Mouse (Mus musculus) hematopoietic stem cell, adult 5-6 weeks (primary cell): ENCODE data around the gene Fcmr. TPM values are rescaled to one million over a fixed set of nuclear protein-coding genes. Genes with fewer than 3 reads are reported as not detected.

Source experiments
- ATAC-seq, 2 experiments: fragments of 125-278 bp in 1 of 2; replicated peaks in 1 of 2; 2 replicates each; pipeline ENCODE4 v1.8.0; 2016 to 2017; ENCODE audit warnings: inconsistent platforms in 2 of 2, mild to moderate bottlenecking in 2 of 2, moderate number of reproducible peaks in 2 of 2, low read depth in 1 of 2, moderate TSS enrichment in 1 of 2; ENCODE audit not compliant: low FRiP score in 2 of 2, poor library complexity in 2 of 2, severe bottlenecking in 2 of 2, insufficient read depth in 1 of 2, low TSS enrichment in 1 of 2
- total RNA-seq: library from RNA; stranded (forward); fragments of 172-1452, 232-1000 nt; gene quantifications from 2 replicates; pipeline ENCODE4 v1.2.3, GENCODE M21; 2017

Gene Fcmr
- total RNA-seq, 1 experiment from 2014 or later: not detected

DNA sequence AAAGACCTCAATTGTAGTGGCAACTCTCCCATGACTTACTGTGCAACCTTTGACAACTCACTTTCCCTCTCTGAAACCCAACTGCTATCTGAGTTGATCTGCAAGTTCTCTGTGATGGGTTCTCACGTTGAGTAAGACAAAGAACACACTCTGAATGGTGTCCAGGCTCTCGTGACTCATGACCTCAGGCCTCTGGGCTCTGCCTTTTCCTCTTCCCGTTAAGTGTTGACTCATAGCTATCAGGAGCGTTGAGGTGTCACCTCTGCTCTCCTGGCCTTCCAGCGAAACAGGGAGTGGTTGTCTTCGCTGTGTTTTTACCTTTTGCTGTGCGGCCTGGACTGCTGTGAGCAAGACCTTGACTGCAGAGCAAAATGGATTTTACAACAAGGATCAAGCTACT, 37.0 kb downstream of the Fcmr start:
- no peak for ATAC-seq

GRCm38 (mm10) chr1:130911401-130912010, 46.0 kb downstream of the Fcmr start, which contains the start of gene Il20:
Gene Il20, minus strand, starts transcription at chr1:130911451.
- no peak for ATAC-seq

DNA sequence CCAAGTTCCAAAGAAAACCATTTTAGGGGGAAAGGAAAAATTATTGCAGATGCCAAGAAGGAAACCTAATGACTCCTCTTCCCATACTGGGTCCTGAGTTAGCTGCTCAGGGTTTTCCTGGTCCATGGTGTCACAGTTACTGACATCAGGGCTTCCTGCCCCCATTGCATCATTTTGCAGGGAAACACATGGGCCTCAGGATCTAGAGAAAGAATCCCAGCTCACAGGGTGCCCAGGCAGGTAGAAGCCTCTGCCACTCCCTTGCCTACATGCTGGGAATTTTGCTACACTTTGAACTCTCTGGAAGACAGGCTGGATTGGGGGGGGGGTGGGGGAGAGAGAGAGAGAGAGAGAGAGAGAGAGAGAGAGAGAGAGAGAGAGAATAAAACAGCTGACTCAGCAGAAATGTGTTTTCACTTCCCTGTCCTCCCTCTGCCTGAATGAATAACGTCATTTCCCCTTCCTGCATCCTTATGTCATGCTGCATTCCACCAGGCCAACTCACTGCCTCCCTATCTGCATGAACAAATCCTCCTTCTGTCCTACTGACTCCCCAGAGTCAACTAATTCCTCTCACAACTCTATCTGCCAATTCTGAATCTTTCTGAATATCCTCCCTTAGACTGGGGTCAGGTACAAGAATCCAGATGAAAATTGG, 53.0 kb downstream of the Fcmr start:
- ATAC-seq: no peak

DNA sequence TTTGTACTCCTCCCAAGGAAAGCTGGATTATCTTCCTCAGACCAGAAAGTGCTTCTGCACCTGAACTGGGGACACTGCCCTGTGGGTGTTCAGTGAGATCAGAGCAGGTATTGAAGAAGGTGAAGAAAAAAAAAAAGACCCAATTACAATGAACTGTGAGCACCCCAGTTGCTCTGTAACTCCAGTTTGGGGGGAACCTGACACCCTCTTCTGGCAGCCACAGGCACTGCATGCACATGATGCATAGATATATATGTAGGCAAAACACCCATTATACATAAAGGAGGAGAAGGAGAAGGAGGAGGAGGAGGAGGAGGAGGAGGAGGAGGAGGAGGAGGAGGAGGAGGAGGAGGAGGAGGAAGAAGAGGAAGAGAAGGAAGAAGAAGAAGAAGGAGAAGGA, 61.0 kb downstream of the Fcmr start:
- no peak for ATAC-seq

Other genes starting within 250 kb of the Fcmr start
- gene Zp3r, start 236.0 kb upstream of the Fcmr start, total RNA-seq: not detected in 2 replicates
- not detected in 2 replicates for gene C4bp, start 204.0 kb upstream of the Fcmr start, total RNA-seq
- gene Gm29427, start 149.9 kb upstream of the Fcmr start, total RNA-seq: not detected in 2 replicates
- gene Yod1, start 148.3 kb upstream of the Fcmr start, total RNA-seq: 8.8 and 10.3 TPM in 2 replicates
- gene Pfkfb2, start 136.4 kb upstream of the Fcmr start, total RNA-seq: 14.6 and 18.1 TPM in 2 replicates
- 0.30 TPM in 1 of 2 replicates, not detected in the other for gene AA986860, start 133.7 kb upstream of the Fcmr start, total RNA-seq
- not detected in 2 replicates for gene Fcamr, start 64.8 kb upstream of the Fcmr start, total RNA-seq
- gene Pigr, start 39.0 kb upstream of the Fcmr start, total RNA-seq: not detected in 2 replicates
- gene Il24, start 21.8 kb downstream of the Fcmr start, total RNA-seq: not detected in 2 replicates
- not detected in 2 replicates for gene Il20, start 45.8 kb downstream of the Fcmr start, total RNA-seq
- gene Il19, start 74.4 kb downstream of the Fcmr start, total RNA-seq: not detected in 2 replicates
- gene Il10, start 154.2 kb downstream of the Fcmr start, total RNA-seq: 4.8 and 16.6 TPM in 2 replicates
- gene Mapkapk2, start 232.2 kb downstream of the Fcmr start, total RNA-seq: 85.3 and 93.7 TPM in 2 replicates